Mouse (Mus musculus) E14TG2a.4 (cell line): Measurements from ENCODE around the gene Gm49630.
"Not testable (repeated sequence)": the region's sequence is repeated elsewhere in the genome, so short reads cannot be mapped to it uniquely, and the experiment has no call there.

Experiments used
- CTCF ChIP-seq: conservative IDR thresholded peaks from 2 replicates; pipeline ENCODE4 v1.5.1; 2014; ENCODE audit warnings: low read length
- NANOG ChIP-seq: IDR thresholded peaks from 2 replicates; pipeline ENCODE4 v1.6.1; 2014; ENCODE audit warnings: borderline replicate concordance, low read length, mixed read lengths
- POU5F1 ChIP-seq: IDR thresholded peaks from 2 replicates; pipeline ENCODE4 v1.6.1; 2014; ENCODE audit warnings: low read length, borderline replicate concordance

DNA sequence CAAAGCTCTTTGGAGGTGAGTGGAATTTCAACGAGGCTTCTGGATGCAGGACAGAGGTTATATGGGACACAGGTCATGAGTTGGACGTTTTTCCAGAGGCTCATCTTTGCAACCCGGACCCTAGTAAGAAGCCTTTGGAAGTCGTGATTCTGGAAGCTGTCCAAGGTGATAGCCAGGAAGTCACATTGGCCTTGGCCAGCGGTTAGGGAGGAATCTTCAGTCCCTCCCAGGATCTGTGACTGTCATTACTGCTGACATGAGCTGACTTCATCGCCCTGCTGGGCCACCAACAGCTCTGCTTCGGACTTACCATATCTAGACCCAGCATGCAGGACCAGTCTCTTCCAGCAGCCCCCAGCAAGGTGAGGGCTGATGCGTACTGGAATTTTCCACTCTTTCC, 41.6 kb upstream of the Gm49630 start:
- TF ChIP-seq CTCF, NANOG, POU5F1: not testable (repeated sequence)
